Mouse (Mus musculus) heart, embryonic 10.5 days (tissue): ENCODE measurements at regions not wholly inside any gene's neighbourhood (a gene's known extent, or its start where the extent isn't known, plus 50 kb on each side); places are given as distances from the start of the nearest gene placed in this dataset.

Experiments
- DNase-seq: peaks from one replicate; pipeline ENCODE4 v3.0.0-alpha.2; 2017; ENCODE audit warnings: low spot score
- H3K27ac ChIP-seq: fragments of 300-500 bp; sonication (generic); 2 replicates; pipeline ENCODE4 v1.5.1; 2016; ENCODE audit warnings: mild to moderate bottlenecking
- H3K27me3 ChIP-seq: fragments of 300-500 bp; sonication (generic); 2 replicates; pipeline ENCODE4 v1.6.1; 2016; ENCODE audit warnings: mild to moderate bottlenecking; ENCODE audit not compliant: poor library complexity, insufficient read depth, severe bottlenecking
- H3K36me3 ChIP-seq: fragments of 300-500 bp; sonication (generic); 2 replicates; pipeline ENCODE4 v1.6.1; 2016; ENCODE audit warnings: mild to moderate bottlenecking, moderate library complexity
- H3K4me1 ChIP-seq: fragments of 300-500 bp; sonication (generic); 2 replicates; pipeline ENCODE4 v1.6.1; 2016; ENCODE audit warnings: mild to moderate bottlenecking
- H3K4me3 ChIP-seq: fragments of 300-500 bp; sonication (generic); 2 replicates; pipeline ENCODE4 v1.5.1; 2016; ENCODE audit warnings: mild to moderate bottlenecking, moderate library complexity
- H3K9me3 ChIP-seq: fragments of 300-500 bp; sonication (generic); 2 replicates; pipeline ENCODE4 v1.6.1; 2016; ENCODE audit warnings: mild to moderate bottlenecking, moderate library complexity
- WGBS: fragments of 180-500 bp; shearing (Covaris S2); methylation state at CpG from one replicate; pipeline ENCODE4 v1.1.7; 2016; 5-methylcytosine and 5-hydroxymethylcytosine counted together

- Histone ChIP-seq H3K36me3 (no peaks in the 10 kb centered on the region), H3K27me3 (no peaks in the 10 kb centered on the region), H3K27ac (0 out of 2 replicates have a peak overlapping the region, but pooled peaks have one; percentile 72), H3K9me3 (no peaks in the 10 kb centered on the region), H3K4me1 (peaks cover 37% of the 10 kb centered on the region), H3K4me3 (no peak overlapping the region)
- DNase-seq: no peak
- WGBS: 54% methylated on average over 2 of the region's 2 CpGs
Measured at GRCm38 (mm10) chr4:32160815-32161214, 77.8 kb upstream of the Bach2 start.

DNA sequence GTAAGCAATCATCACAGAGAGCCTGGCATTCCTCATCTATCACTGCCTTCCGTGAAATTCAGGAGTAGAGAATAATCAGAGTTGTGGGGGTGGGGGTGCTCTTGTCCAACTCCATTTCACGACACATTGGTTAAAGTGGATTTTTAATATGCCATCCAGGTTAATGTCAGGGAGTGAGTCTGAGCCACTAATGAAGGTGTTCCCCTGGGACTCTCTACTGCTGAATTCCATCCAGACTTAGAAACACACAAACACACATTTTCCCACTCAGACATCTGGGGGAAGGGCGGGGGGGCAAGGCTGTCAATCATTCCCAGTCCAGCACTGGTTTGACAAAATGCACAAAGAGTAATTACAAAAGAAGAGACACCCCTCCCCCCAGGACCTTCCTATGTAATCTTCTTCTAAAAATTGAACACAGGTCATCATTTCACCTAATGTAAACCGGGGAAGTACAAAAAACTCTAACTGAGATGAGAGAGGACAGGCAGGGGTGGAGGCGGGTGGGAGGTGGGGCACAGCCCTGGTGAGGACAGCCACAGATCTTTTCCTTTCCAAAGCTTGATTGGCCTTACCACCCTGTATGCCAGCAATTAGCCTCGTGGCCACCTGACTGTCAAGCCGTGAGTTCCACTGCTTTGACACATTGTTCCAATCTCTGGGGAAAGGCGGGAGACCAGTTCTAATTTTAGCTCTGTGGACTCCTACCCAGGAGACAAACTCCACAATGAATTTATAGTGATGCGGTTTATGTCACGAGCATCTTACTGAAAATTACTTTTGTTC lies 76.5 kb upstream of the Bach2 start:
- H3K9me3 ChIP-seq: no peaks in the 10 kb centered on the region
- peak overlapping the region; percentile 72; the same call in 1 of the 2 replicates for H3K27ac ChIP-seq
- no peaks in the 10 kb centered on the region for H3K36me3 ChIP-seq
- H3K27me3 ChIP-seq: no peaks in the 10 kb centered on the region
- WGBS: 36% methylated on average over 10 of the region's 10 CpGs
- peaks cover 39% of the 10 kb centered on the region for H3K4me1 ChIP-seq
- no peak overlapping the region for H3K4me3 ChIP-seq
- no peak for DNase-seq

- Histone ChIP-seq H3K4me1 (peaks cover 39% of the 10 kb centered on the region), H3K27me3 (no peaks in the 10 kb centered on the region), H3K27ac (no peak overlapping the region), H3K4me3 (no peak overlapping the region), H3K9me3 (no peaks in the 10 kb centered on the region), H3K36me3 (no peaks in the 10 kb centered on the region)
- 85% methylated on average over 12 of the region's 12 CpGs for WGBS
- no peak for DNase-seq
Measured at GRCm38 (mm10) chr4:32162694-32163240, 75.8 kb upstream of the Bach2 start.

- Histone ChIP-seq H3K4me1 (peaks cover 31% of the 10 kb centered on the region), H3K27ac (no peak overlapping the region)
Measured at GRCm38 (mm10) chr4:32164081-32164641, 74.4 kb upstream of the Bach2 start.

GRCm38 (mm10) chr4:32164736-32165241 lies 73.8 kb upstream of the Bach2 start:
- no peak overlapping the region for H3K27ac ChIP-seq
- H3K4me3 ChIP-seq: no peak overlapping the region
- H3K27me3 ChIP-seq: no peaks in the 10 kb centered on the region
- no peaks in the 10 kb centered on the region for H3K9me3 ChIP-seq
- peaks cover 28% of the 10 kb centered on the region for H3K4me1 ChIP-seq
- no peak for DNase-seq
- no peaks in the 10 kb centered on the region for H3K36me3 ChIP-seq
- 77% methylated on average over 11 of the region's 11 CpGs for WGBS

More at GRCm38 (mm10) chr4:32164081-32164641, 74.4 kb upstream of the Bach2 start:
- H3K36me3 ChIP-seq: no peaks in the 10 kb centered on the region
- H3K9me3 ChIP-seq: no peaks in the 10 kb centered on the region
- DNase-seq: no peak
- 83% methylated on average over 11 of the region's 11 CpGs for WGBS
- no peak overlapping the region for H3K4me3 ChIP-seq
- H3K27me3 ChIP-seq: no peaks in the 10 kb centered on the region

- Histone ChIP-seq H3K4me1 (peaks cover 30% of the 10 kb centered on the region), H3K27ac (no peak overlapping the region; the same call in 1 of the 2 replicates), H3K27me3 (no peaks in the 10 kb centered on the region), H3K9me3 (no peaks in the 10 kb centered on the region), H3K4me3 (no peak overlapping the region), H3K36me3 (no peaks in the 10 kb centered on the region)
- 64% methylated on average over 12 of the region's 12 CpGs for WGBS
- no peak for DNase-seq
Measured at GRCm38 (mm10) chr4:32165918-32166528, 72.6 kb upstream of the Bach2 start.

- Histone ChIP-seq H3K36me3 (no peaks in the 10 kb centered on the region), H3K9me3 (no peaks in the 10 kb centered on the region), H3K4me1 (peaks cover 19% of the 10 kb centered on the region), H3K27ac (no peak overlapping the region), H3K4me3 (no peak overlapping the region), H3K27me3 (no peaks in the 10 kb centered on the region)
- no peak for DNase-seq
- WGBS: 83% methylated on average over 11 of the region's 11 CpGs
Measured at GRCm38 (mm10) chr4:32167151-32167550, 71.5 kb upstream of the Bach2 start.

GRCm38 (mm10) chr4:32170106-32170459 lies 68.5 kb upstream of the Bach2 start:
- Histone ChIP-seq H3K36me3 (no peaks in the 10 kb centered on the region), H3K4me1 (peaks cover 28% of the 10 kb centered on the region), H3K27ac (peak overlapping the region; percentile 65; the same call in 1 of the 2 replicates), H3K4me3 (no peak overlapping the region; the same call in 1 of the 2 replicates), H3K9me3 (no peaks in the 10 kb centered on the region), H3K27me3 (no peaks in the 10 kb centered on the region)
- 22% methylated on average over 4 of the region's 4 CpGs for WGBS
- DNase-seq: no peak

GRCm38 (mm10) chr4:32170460-32171192 lies 68.0 kb upstream of the Bach2 start:
- no peak for DNase-seq
- Histone ChIP-seq H3K36me3 (no peaks in the 10 kb centered on the region), H3K9me3 (no peaks in the 10 kb centered on the region), H3K4me3 (peak overlapping the region; percentile 23; the same call in 1 of the 2 replicates), H3K27ac (peak overlapping the region; percentile 65; the same call in 1 of the 2 replicates), H3K4me1 (peaks cover 34% of the 10 kb centered on the region), H3K27me3 (no peaks in the 10 kb centered on the region)
- WGBS: 25% methylated on average over 15 of the region's 15 CpGs

DNA sequence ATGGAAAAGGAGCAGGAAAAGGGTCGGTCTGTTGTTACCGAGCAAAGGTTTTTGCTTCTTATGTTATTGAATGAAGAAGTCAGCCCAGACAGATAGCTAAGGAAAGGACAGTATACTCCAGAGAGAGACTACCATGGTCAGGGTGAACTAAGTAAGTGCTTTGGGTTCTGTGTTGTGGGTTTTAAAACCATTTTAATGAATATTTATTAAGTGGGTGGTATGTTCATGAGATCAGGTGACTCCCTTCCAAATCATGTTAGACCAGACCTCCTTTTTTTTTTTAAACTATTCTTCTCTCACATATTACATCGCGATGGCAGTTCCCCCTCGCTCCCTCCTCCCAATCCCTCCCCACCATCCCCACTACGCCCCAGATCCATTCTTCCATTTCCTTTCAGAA lies 67.3 kb upstream of the Bach2 start:
- peaks cover 31% of the 10 kb centered on the region for H3K4me1 ChIP-seq
- no peaks in the 10 kb centered on the region for H3K36me3 ChIP-seq
- H3K27ac ChIP-seq: peak overlapping the region; percentile 65; the same call in 1 of the 2 replicates
- no peak for DNase-seq
- H3K27me3 ChIP-seq: no peaks in the 10 kb centered on the region
- H3K4me3 ChIP-seq: no peak overlapping the region
- WGBS: 92% methylated on average over 6 of the region's 6 CpGs
- no peaks in the 10 kb centered on the region for H3K9me3 ChIP-seq

- Histone ChIP-seq H3K4me3 (no peak overlapping the region), H3K27ac (no peak overlapping the region), H3K27me3 (no peaks in the 10 kb centered on the region), H3K9me3 (no peaks in the 10 kb centered on the region), H3K4me1 (peaks cover 39% of the 10 kb centered on the region), H3K36me3 (no peaks in the 10 kb centered on the region)
- WGBS: 85% methylated on average over 4 of the region's 4 CpGs
- no peak for DNase-seq
Measured at GRCm38 (mm10) chr4:32172992-32173391, 65.6 kb upstream of the Bach2 start.

DNA sequence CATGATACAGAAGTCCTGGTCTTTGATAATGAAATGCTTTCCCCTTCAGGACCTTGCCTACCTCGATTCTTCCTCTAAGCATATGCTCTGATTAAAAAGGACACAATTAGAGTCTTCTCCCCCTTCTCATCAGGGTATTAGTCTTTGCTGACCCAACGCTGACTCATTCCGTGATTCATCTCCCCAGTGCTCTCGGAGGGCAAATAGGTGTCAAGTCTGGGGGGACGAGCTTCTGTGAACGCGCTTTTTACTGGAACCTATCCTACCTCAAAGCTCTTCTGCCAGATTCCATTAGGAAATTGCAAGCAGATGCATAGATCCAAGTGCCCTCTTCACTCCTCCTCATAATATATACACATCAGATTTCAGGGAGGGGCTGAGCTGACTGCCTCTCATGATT lies 63.8 kb upstream of the Bach2 start:
- DNase-seq: no peak
- H3K9me3 ChIP-seq: no peaks in the 10 kb centered on the region
- H3K4me1 ChIP-seq: peaks cover 52% of the 10 kb centered on the region
- no peaks in the 10 kb centered on the region for H3K27me3 ChIP-seq
- WGBS: 67% methylated on average over 7 of the region's 7 CpGs
- H3K36me3 ChIP-seq: no peaks in the 10 kb centered on the region
- H3K27ac ChIP-seq: no peak overlapping the region
- H3K4me3 ChIP-seq: no peak overlapping the region
